Mouse (Mus musculus): ENCODE measurements around the gene Vmn2r90.
"Not testable (repeated sequence)": the region's sequence is repeated elsewhere in the genome, so short reads cannot be mapped to it uniquely, and the experiment has no call there.

Gene Vmn2r90

DNA sequence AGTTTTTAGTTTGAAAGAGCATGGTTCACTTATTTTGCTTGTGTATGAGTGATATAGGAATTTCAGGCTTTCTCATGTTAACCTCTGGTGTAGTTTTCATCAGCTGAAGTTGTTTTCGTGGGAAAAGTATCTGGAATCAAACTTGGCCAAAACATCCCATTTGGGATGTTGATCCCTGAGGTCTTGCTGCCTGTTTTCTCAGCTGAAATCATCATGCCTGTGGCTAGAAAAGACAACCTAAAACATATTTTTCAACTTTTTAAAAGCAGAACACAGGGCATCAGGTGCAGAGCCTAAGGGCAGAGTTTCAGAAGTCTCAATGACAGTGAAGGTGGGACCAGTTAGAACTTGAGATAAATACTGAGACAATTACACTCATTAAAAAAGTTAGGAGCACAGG is at the start of gene Vmn2r90:
Gene Vmn2r90 (plus strand): TSS at position 301 of the 400 bp plus-strand sequence.
- DNase-seq = no peak

DNA sequence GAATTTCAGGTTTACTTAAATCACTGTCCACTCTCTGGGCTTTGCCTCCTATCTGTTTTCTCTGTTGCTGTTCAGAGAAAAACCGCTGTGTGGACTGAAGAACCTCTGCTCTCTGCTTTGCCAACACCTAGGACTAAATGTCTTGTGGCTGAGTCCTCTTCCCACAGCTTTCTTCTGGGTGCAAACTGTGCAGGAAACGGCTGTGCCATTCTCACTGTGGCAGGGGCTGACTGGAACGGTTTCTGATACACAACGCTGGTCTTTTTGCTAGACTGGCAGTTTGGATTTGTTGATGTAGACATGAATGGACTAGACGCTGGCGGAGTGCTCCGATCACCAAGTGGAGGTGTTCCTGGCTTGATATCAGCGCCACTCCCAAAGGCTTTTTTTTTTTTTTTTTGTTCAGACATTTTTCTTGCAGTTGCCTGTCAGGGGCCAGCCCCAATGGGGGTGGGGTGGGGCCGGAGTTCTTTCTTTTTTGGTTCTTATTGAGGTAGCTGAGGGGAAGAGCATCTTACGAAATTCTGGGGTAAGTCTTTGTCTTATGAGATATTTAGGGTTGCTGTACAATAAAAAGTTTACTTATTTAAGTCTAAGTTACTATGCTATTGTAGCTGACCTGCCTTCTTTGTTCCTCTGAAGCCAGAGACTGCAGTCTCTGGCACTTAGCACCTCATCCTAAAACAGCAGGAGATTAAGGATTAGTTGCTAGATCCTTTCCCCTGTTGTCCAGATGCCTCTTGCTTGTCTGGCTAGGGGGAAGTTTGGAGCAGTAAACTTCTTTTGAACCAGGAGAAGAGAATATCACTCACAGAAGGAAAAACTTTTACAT is 48.3 kb upstream of the Vmn2r90 start:
- peak; percentile 6 for DNase-seq

DNA sequence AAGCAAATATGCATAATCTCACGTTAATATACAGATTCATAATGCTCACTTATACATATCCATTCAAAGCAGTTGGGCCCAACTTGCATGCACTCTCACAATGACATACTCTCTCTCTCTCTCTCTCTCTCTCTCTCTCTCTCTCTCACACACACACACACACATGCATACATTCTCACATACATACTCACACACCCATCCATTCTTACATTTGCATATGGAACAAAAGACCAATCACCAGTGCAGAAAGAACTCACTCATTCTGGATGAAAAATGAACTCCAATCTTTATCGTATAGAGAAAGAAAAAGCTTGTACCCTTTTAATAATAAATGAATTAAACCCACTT is 47.7 kb upstream of the Vmn2r90 start:
- no peak for DNase-seq

DNA sequence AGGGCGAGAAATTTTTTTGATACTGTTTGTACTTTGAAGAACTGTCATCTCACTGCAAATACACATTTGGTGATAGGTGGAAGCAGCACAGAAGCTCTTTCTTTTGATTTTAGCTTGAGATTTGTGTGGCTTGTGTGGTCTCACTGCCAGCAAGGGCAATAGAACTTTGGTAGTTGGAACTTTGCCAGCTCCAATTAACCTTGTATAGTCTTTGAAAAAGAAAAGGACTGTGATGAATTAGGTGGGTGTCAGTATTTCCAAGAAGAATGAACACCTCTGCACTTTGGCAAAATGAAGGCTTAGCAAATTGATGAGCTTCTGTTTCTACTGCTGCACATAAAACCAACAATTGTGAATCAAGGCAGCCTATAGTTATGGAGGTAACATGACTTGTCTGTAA is 24.8 kb upstream of the Vmn2r90 start:
- no peak for DNase-seq

DNA sequence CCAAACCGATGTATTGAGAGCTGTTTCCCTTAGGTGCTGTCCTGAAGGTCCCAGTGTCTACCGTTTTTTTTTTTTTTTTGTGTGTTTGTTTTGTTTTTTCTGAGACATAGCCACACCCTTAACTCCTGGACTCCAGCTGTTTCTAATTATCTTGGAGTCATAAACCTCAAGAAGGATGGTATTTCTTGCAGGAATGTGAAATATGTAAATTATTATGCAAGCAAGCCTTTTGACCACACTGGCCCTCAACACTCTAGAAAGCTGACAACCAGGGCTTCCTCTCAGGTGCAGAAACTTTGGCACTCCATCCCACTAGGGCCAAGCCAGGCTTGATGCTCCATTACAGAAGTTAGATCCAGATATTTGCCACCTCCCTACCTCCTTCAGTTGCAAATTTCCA is 12.9 kb upstream of the Vmn2r90 start:
- DNase-seq = no peak

DNA sequence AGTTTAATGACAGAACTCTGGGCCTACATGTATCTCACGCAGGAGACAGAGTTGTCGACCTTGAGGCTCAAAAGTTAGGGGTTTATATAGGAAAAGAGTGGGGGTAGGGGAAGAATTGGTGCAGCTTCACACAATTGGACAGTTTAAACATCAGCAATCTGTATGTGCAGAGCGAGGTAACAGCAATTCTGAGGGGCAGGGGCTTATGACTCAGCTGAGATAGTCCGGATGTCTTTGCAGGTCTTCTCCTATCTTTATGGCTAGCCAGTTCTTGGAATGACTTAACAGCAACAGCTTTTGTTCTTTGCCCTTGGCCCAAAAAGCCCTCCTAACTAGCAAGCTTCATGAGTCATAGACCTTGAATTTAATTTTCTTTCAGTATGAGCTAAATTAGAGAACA is 28.8 kb downstream of the Vmn2r90 start:
- not testable (repeated sequence) for DNase-seq

DNA sequence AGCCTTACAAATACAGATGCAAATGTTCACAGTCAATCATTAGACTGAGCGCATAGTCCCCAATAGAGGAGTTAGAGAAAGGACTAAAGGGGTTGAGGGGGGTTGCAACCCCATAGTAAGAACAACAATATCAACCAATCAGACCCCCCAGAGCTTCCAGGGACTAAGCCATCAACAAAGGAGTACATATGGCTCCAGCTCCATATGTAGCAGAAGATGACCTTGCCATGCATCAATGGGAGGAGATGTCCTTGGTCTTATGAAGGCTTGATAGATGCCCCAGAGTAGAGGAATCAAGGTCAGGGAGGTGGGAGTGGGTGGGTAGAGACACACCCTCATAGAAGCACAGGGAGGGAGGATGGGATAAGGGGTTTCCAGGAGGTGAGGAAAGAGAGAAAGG is 35.1 kb downstream of the Vmn2r90 start:
- no peak for DNase-seq

DNA sequence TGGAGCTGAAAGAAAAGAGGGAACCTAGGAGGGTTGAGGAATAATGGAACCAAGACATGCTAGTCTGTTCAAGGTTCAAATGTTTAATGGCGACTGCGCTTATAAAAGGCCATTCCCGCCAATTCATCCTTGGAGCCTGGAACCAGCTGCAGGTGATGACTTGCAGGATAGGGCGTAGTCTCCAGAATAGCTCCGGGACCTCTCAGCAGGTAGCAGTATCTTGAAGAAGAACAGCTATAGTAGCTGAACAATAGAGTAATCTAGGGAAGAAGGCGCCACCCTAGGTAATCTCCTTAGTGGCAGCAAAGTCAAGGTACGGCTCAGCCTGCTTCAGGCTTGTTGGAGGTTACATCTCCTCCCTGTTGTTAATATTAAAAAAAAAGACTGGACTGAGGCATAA is 35.8 kb downstream of the Vmn2r90 start:
- not testable (repeated sequence) for DNase-seq

DNA sequence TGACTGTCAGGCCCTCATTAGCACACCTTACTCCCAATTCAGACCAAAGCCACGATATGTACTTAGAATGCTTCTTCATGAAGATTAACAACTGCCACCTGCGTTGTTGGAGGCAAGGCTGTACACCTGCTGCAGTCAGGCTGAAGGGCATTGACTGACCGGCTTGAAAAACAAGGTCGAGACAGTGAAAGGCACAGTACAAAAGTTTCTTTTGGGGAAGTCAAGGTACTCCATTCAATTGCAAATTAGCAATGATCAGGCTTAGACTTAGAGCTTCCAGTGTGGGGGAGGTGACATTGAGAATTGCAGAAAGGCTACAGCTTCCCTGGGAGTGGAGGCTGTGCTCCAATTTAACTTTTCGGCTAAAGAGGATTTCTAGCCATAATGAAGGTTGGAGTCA is 36.4 kb downstream of the Vmn2r90 start:
- DNase-seq = not testable (repeated sequence)

DNA sequence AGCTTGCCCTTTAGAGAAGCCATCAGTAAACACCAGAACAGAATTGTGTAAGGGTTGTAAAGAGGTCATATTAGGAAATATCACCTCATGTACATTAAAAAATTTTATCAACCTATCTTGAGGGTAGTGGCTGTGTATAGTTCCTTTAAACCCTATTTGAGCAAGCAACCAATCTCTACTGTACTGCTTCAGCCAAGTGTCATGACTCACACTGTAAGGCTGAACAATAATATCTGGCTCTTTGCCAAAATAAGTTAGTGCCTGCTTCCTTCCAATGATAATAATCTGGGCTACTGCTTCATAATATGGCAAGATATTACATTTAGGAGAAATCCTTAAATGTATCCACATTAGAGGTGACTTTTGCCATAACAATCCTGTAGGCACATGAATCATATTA is 38.0 kb downstream of the Vmn2r90 start:
- DNase-seq = not testable (repeated sequence)

DNA sequence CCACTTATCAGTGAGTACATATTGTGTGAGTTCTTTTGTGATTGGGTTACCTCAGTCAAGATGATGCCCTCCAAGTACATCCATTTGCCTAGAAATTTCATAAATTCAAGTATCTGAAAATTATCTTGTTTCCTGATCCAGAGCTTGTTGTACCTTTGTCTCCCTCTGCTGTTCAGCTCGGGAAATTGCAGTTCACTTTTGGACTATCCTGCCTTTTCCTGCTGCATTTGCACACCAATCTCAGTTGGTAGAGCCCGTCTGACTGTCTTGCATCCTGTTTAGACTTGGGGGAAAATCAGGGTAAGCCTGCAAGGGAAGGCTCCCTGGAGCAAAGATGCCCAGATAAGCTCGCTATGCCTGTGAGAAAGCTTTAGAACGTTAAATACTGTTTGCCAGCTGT is 45.8 kb downstream of the Vmn2r90 start:
- DNase-seq = peak; percentile 39

DNA sequence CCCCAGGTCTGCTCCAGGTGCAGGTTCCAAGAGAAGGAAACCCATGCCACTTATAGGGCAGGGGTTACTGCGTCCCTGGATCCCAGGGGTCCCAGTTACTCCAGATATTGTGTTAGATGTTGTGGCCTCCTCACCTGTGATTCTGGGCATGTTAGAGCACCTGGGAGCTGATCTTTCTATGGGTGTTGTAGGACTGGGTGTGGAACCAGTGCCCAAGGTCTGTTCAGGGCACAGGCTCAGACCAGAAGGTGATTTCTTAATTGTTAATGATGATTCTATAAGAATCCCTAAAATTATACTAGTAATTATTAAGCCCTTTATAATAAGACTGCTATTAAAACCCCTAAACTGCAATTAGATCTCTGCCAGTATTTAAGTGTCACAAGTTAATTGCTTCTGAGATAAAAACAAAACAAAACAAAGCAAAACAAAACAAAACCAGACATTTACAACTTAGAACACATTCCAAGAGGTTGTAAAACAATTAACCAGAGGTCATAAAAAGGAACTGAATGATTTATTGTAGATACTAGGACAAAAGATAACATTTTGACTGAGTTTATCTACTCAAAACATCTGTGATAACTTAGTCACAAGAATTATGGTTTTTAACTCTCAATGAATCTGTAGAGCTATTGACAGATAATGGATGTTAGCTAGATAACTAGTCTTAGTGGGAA is 59.2 kb downstream of the Vmn2r90 start:
- DNase-seq = no peak

DNA sequence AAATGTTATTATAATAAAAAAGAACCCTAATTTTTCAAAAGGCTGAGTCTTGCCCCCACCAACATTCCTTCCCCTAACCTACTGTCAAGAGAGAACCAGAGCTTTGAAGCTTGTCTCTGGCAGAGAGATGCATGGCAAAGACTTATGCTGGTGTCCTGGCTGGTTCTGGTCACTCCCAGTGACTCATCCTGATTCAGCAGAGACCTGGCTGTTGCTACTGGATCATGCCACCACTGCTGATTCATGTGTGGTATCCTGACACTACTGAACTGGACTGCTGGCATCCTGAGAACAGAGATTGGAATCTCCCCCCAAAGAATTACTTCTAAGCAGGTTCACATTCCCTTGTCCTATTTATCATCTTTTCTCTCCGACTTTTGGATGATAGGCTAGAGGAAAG is 60.7 kb downstream of the Vmn2r90 start:
- DNase-seq = no peak

DNA sequence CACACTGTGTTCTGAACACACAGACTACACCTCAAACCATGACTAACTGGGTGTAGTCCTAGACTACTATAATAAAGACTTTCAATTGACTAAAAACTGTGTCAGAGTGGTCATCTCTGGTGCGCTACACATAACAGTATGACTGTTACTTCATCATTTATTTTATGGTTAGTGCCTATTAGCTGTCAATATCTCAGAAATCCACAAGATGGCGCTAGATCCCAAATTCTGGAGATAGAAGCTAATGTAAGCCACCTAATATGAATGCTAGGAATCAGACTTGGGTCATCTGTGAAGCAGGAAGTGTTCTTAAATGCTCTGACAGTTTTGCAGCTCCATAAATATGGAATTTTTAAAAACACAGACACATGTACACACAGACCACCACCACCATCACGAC is 62.9 kb downstream of the Vmn2r90 start:
- peak; percentile 22 for DNase-seq
